Mouse (Mus musculus) cerebral cortex, adult 2 months (tissue): Measurements from ENCODE around the gene Kcnn1.

Source experiments
- WGBS: fragments of 180-500 bp; shearing (Covaris S2); methylation state at CpG from one replicate; pipeline ENCODE4 v1.1.7; 2018; 5-methylcytosine and 5-hydroxymethylcytosine counted together

Kcnn1 gene

GRCm38 (mm10) chr8:70841147-70842072 lies 21.6 kb downstream of the Kcnn1 start:
- 38% methylated on average over 22 of the region's 22 CpGs for whole genome bisulfite sequencing

GRCm38 (mm10) chr8:70840590-70840989 lies 22.5 kb downstream of the Kcnn1 start:
- 47% methylated on average over 10 of the region's 10 CpGs for WGBS

- WGBS: 2% methylated on average over 55 of the region's 55 CpGs
Observed at GRCm38 (mm10) chr8:70839408-70840351, 23.4 kb downstream of the Kcnn1 start, which contains the start of gene Arrdc2. Gene Arrdc2, minus strand, starts transcription at chr8:70839720.

- 2% methylated on average over 66 of the region's 66 CpGs for WGBS
Observed at GRCm38 (mm10) chr8:70838654-70839407, 24.2 kb downstream of the Kcnn1 start.

GRCm38 (mm10) chr8:70836666-70837065 lies 26.4 kb downstream of the Kcnn1 start:
- WGBS: 79% methylated on average over 12 of the region's 12 CpGs

GRCm38 (mm10) chr8:70834071-70834470 lies 29.0 kb downstream of the Kcnn1 start:
- WGBS: 91% methylated on average over 3 of the region's 3 CpGs

GRCm38 (mm10) chr8:70833520-70833919 lies 29.5 kb downstream of the Kcnn1 start:
- WGBS: 66% methylated on average over 15 of the region's 15 CpGs

GRCm38 (mm10) chr8:70833018-70833482 lies 30.0 kb downstream of the Kcnn1 start:
- 36% methylated on average over 9 of the region's 9 CpGs for WGBS

- 61% methylated on average over 11 of the region's 11 CpGs for WGBS
Observed at GRCm38 (mm10) chr8:70832371-70832770, 30.7 kb downstream of the Kcnn1 start.

- 95% methylated on average over 8 of the region's 8 CpGs for WGBS
Observed at GRCm38 (mm10) chr8:70831517-70831916, 31.5 kb downstream of the Kcnn1 start.

GRCm38 (mm10) chr8:70827796-70828195 lies 35.3 kb downstream of the Kcnn1 start:
- 98% methylated on average over 1 of the region's 1 CpGs for WGBS

- WGBS: 92% methylated on average over 2 of the region's 2 CpGs
Observed at GRCm38 (mm10) chr8:70827010-70827409, 36.0 kb downstream of the Kcnn1 start.

- 82% methylated on average over 8 of the region's 8 CpGs for WGBS
Observed at GRCm38 (mm10) chr8:70825816-70826215, 37.2 kb downstream of the Kcnn1 start.

GRCm38 (mm10) chr8:70823802-70824201 lies 39.3 kb downstream of the Kcnn1 start:
- WGBS: 93% methylated on average over 7 of the region's 7 CpGs

GRCm38 (mm10) chr8:70822594-70822993 lies 40.5 kb downstream of the Kcnn1 start:
- 70% methylated on average over 3 of the region's 3 CpGs for WGBS

- whole genome bisulfite sequencing: 35% methylated on average over 11 of the region's 11 CpGs
Observed at GRCm38 (mm10) chr8:70821992-70822391, 41.1 kb downstream of the Kcnn1 start.

GRCm38 (mm10) chr8:70821399-70821962 lies 41.6 kb downstream of the Kcnn1 start:
- WGBS: 18% methylated on average over 30 of the region's 30 CpGs

GRCm38 (mm10) chr8:70820101-70820935 lies 42.7 kb downstream of the Kcnn1 start:
- 11% methylated on average over 31 of the region's 31 CpGs for WGBS

GRCm38 (mm10) chr8:70816679-70817078 lies 46.4 kb downstream of the Kcnn1 start:
- WGBS: 11% methylated on average over 29 of the region's 30 CpGs

- 69% methylated on average over 4 of the region's 4 CpGs for WGBS
Observed at GRCm38 (mm10) chr8:70812885-70813284, 50.2 kb downstream of the Kcnn1 start.
